Mouse (Mus musculus) spleen, adult 18-20 months (tissue): ENCODE measurements around the gene Otx2.

Experiments used
- DNase-seq, 2 experiments: peaks; one replicate each; pipeline ENCODE4 v3.0.0; 2022; ENCODE audit warnings: mixed read lengths in 2 of 2

Otx2 gene

GRCm38 (mm10) chr14:48673541-48673940, at the start of gene Otx2:
TSS of gene Otx2 (minus strand) at chr14:48673819.
- no peak for DNase-seq

GRCm38 (mm10) chr14:48722763-48723162, 49.1 kb upstream of the Otx2 start:
- DNase-seq, result no peak

- no peak for DNase-seq
Observed at GRCm38 (mm10) chr14:48719296-48719695, 45.7 kb upstream of the Otx2 start.

GRCm38 (mm10) chr14:48717632-48718279, 44.1 kb upstream of the Otx2 start:
- no peak for DNase-seq

GRCm38 (mm10) chr14:48716456-48716855, 42.8 kb upstream of the Otx2 start:
- DNase-seq, result no peak

- DNase-seq, result no peak
Observed at GRCm38 (mm10) chr14:48710871-48711370, 37.3 kb upstream of the Otx2 start.

- no peak for DNase-seq
Observed at GRCm38 (mm10) chr14:48710062-48710870, 36.6 kb upstream of the Otx2 start.

GRCm38 (mm10) chr14:48709371-48710061, 35.9 kb upstream of the Otx2 start:
- DNase-seq, result no peak

GRCm38 (mm10) chr14:48707844-48708383, 34.3 kb upstream of the Otx2 start:
- DNase-seq, result no peak

- DNase-seq, result no peak
Observed at GRCm38 (mm10) chr14:48707391-48707790, 33.8 kb upstream of the Otx2 start.

- DNase-seq, result no peak
Observed at GRCm38 (mm10) chr14:48700790-48701370, 27.3 kb upstream of the Otx2 start.

- no peak for DNase-seq
Observed at GRCm38 (mm10) chr14:48679590-48679989, 6.0 kb upstream of the Otx2 start.

- DNase-seq, result no peak
Observed at GRCm38 (mm10) chr14:48678674-48679073, 5.1 kb upstream of the Otx2 start.

GRCm38 (mm10) chr14:48674036-48674831, 615 bp upstream of the Otx2 start:
- DNase-seq, result no peak

- no peak for DNase-seq
Observed at GRCm38 (mm10) chr14:48672611-48673176, 925 bp downstream of the Otx2 start.

- no peak for DNase-seq
Observed at GRCm38 (mm10) chr14:48671480-48672240, 2.0 kb downstream of the Otx2 start.

GRCm38 (mm10) chr14:48670761-48671479, 2.7 kb downstream of the Otx2 start:
- no peak for DNase-seq

GRCm38 (mm10) chr14:48670258-48670630, 3.4 kb downstream of the Otx2 start:
- no peak for DNase-seq

- DNase-seq, result no peak
Observed at GRCm38 (mm10) chr14:48669541-48670257, 3.9 kb downstream of the Otx2 start.
